Mouse (Mus musculus) testis, adult 2 months (tissue): ENCODE results near the gene Trim40. TPM values are rescaled to one million over a fixed set of nuclear protein-coding genes. Genes with fewer than 3 reads are reported as not detected.

ENCODE experiments used
- H3K27ac ChIP-seq: fragments of 200-500 bp; 2 replicates; pipeline ENCODE4 v1.5.1; 2012; ENCODE audit warnings: low read depth, low read length; ENCODE audit not compliant: control insufficient read depth, insufficient read depth
- H3K27me3 ChIP-seq: fragments of 200-500 bp; 2 replicates; pipeline ENCODE4 v1.6.1; 2012; ENCODE audit warnings: mild to moderate bottlenecking, low read length, moderate library complexity; ENCODE audit not compliant: control insufficient read depth, insufficient read depth
- H3K36me3 ChIP-seq: fragments of 200-500 bp; 2 replicates; pipeline ENCODE4 v1.6.1; 2012; ENCODE audit warnings: mild to moderate bottlenecking, low read length; ENCODE audit not compliant: control insufficient read depth, insufficient read depth
- H3K4me1 ChIP-seq: fragments of 200-500 bp; 2 replicates; pipeline ENCODE4 v1.6.1; 2012; ENCODE audit warnings: low read length; ENCODE audit not compliant: control insufficient read depth, insufficient read depth
- H3K4me3 ChIP-seq: fragments of 200-500 bp; 2 replicates; pipeline ENCODE4 v1.5.1; 2012; ENCODE audit warnings: low read depth, mild to moderate bottlenecking, low read length, moderate library complexity, mixed read lengths; ENCODE audit not compliant: control insufficient read depth
- CTCF ChIP-seq: fragments of 200-500 bp; IDR thresholded peaks from 2 replicates; pipeline ENCODE4 v1.5.1; 2012; ENCODE audit warnings: low read depth, mild to moderate bottlenecking, inconsistent platforms, low read length, moderate library complexity; ENCODE audit not compliant: control insufficient read depth, insufficient read depth, insufficient replicate concordance
- POLR2A ChIP-seq: fragments of 200-500 bp; IDR thresholded peaks from 2 replicates; pipeline ENCODE4 v1.6.1; 2012; ENCODE audit warnings: low read depth, mild to moderate bottlenecking, inconsistent platforms, low read length, moderate library complexity; ENCODE audit not compliant: control insufficient read depth
- polyA plus RNA-seq: library from polyadenylated mRNA; depleted of rRNA; stranded (reverse); fragments of >200 nt; gene quantifications from 2 replicates; pipeline ENCODE4 v1.2.3, GENCODE M21; 2012

Gene Trim40
- polyA plus RNA-seq, 1 experiment = not detected

DNA sequence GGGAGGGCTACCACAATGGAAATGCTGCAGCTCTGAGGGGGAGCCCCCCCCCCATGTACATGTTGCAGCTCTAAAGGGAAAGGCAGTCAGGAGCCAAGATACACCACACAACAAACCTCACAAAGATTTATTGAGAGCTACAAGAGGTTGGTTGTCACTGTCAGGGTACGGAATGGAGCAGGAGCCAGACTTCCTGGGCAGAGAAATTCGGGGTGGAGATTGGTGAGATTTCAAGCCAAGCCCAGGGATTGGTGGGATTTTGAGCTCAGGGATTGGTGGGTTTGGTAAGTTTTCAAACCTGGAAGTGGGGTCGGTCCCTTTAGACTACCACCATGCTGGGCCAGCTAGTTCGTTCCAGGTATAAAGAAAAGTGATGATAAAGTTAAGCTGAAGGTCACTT is 33.6 kb upstream of the Trim40 start:
- no peak for TF ChIP-seq POLR2A
- TF ChIP-seq CTCF = no peak
- peak overlapping the region; percentile 51 for H3K4me3 ChIP-seq

DNA sequence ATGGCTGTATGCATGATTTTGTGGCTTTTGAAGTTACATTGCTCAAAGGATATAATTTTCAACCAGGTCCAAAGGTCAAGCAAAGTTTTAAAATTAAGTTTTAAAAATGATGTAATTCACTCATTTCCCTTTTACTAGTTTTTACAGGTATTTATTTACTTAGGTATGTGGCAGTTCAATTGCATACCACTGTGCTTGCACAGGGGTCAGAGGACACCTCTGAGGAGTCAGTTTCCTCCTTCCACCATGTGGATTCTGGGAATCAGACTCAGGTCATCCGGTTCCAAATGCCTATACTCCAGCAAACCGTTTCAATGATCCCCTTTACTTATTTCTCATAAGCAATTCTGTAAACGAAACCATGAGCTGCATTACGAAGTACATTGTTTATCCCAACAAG is 32.8 kb upstream of the Trim40 start:
- no peak overlapping the region for H3K4me3 ChIP-seq
- H3K36me3 ChIP-seq = no peaks in the 10 kb centered on the region
- TF ChIP-seq CTCF (no peak), POLR2A (no peak)

More for the DNA sequence above, 33.6 kb upstream of the Trim40 start:
- Histone ChIP-seq H3K27ac (no peak overlapping the region), H3K27me3 (no peaks in the 10 kb centered on the region), H3K36me3 (no peaks in the 10 kb centered on the region), H3K4me1 (peaks cover 7% of the 10 kb centered on the region)

DNA sequence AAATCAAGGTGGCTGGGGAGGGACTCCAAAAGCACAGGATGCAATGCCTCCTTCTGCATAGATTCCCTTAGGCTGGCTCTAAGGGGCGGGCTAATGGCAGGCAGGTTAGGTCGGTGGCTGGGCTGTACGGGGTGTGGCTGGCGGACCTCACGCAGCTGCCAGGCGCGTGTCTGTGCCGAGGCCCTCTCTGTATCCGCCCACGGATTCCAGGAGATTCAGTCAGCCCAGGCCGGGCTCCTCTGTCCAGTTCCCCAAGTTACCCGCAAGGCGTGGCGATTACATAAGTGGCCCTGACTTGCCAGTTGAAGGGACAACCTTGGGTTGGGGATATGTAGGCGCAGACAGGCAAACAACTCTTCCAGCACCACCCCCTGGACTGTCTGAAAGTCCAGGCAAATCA is 30.3 kb upstream of the Trim40 start:
- peaks cover 7% of the 10 kb centered on the region for H3K4me1 ChIP-seq
- no peaks in the 10 kb centered on the region for H3K27me3 ChIP-seq

More for the DNA sequence above, 32.8 kb upstream of the Trim40 start:
- H3K27ac ChIP-seq = no peak overlapping the region
- H3K4me1 ChIP-seq = peaks cover 7% of the 10 kb centered on the region
- H3K27me3 ChIP-seq = no peaks in the 10 kb centered on the region

DNA sequence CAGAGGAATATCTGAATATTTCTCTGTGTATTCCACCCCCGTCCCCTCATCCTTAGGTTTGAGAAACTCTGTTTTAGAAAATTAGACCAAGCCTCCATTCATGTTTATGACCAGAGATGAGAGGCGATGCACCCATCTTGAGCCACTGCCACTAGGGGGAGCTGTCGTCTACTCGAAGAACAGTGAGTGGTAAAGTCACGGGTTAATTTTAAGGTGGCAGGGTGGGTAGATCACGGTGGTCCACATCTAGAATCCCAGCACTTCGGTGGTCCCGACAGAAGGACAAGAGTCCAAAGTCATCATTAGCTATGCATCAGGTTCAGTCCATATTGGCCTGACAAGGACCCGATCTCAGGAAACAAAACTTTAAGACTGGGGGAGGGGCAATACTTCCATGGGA is 25.2 kb upstream of the Trim40 start:
- H3K27me3 ChIP-seq = no peaks in the 10 kb centered on the region
- no peak overlapping the region for H3K4me3 ChIP-seq
- H3K36me3 ChIP-seq = no peaks in the 10 kb centered on the region
- H3K27ac ChIP-seq = no peak overlapping the region
- peaks cover 3% of the 10 kb centered on the region for H3K4me1 ChIP-seq
- TF ChIP-seq POLR2A = no peak
- TF ChIP-seq CTCF = peak; percentile 83; the same call in 1 of the 2 replicates

More for the DNA sequence above, 30.3 kb upstream of the Trim40 start:
- TF ChIP-seq POLR2A (no peak), CTCF (no peak)
- H3K36me3 ChIP-seq = no peaks in the 10 kb centered on the region
- H3K4me3 ChIP-seq = no peak overlapping the region
- H3K27ac ChIP-seq = no peak overlapping the region

DNA sequence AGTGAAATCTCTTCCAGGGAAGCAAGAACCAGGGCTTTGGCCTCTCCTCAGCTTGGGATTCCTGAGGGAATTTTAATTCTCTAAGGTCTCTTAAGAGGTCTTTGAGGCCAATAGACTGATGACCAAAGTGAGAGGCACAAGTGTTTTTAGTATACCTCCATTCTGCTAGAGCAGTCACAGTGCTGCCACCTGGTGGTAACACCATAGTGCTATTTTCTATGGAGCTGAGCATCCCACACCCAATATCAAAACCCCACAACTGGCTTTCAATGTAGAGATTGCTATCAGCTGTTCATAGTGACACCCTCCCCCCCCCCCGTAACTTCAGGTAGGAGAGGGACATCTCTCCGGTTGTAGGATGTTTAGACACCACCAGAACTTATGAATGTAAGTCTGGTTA is 24.2 kb upstream of the Trim40 start:
- H3K4me3 ChIP-seq = no peak overlapping the region
- H3K27me3 ChIP-seq = no peaks in the 10 kb centered on the region
- H3K36me3 ChIP-seq = no peaks in the 10 kb centered on the region
- peaks cover 3% of the 10 kb centered on the region; the same call in 1 of the 2 replicates for H3K4me1 ChIP-seq
- no peak overlapping the region for H3K27ac ChIP-seq
- TF ChIP-seq CTCF = peak; percentile 19; the same call in 1 of the 2 replicates
- no peak for TF ChIP-seq POLR2A

DNA sequence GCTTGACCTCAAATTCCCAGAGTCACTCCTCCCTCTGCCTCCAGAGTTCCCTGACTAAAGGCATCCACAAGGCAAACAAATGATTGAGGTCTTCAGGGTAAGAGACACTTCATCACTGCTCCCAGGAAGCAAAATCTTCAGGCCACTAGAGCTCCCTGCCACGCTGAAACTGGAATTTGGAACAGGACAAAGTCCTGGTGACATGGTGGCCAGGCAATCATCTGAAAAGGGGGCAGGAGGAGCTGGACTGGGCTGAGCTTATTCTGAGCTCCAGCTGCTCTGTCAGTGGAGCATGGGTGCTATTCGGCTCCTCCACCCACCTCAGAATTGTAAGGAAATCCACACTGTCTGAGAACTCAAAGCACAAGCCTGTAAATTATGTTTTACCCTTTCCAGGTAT is 22.1 kb upstream of the Trim40 start:
- H3K27me3 ChIP-seq = no peaks in the 10 kb centered on the region
- TF ChIP-seq POLR2A = no peak
- no peak for TF ChIP-seq CTCF

DNA sequence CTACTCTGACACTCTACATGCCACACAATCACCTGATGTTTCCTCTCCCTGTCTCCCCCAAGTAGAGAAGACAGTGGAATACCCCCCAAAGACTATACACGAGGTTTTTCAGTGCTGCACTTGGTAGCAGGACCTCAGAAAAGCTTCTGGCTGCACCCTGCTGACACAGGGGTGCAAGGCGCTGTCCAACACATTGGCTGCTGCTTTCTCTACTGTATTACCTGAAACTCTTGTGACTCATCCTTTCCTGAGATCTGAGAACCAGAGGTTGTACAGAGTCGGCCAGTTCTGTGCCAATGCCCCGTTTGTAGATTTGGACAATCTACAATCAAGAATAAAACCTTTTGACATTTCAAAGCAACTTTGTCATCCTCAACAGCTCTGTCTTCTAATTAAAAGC is 19.9 kb upstream of the Trim40 start:
- Histone ChIP-seq H3K27me3 (no peaks in the 10 kb centered on the region), H3K27ac (no peak overlapping the region), H3K4me1 (peaks cover 2% of the 10 kb centered on the region; the same call in 1 of the 2 replicates), H3K4me3 (no peak overlapping the region), H3K36me3 (no peaks in the 10 kb centered on the region)
- no peak for TF ChIP-seq POLR2A
- TF ChIP-seq CTCF = no peak

More for the DNA sequence above, 22.1 kb upstream of the Trim40 start:
- no peaks in the 10 kb centered on the region for H3K36me3 ChIP-seq
- no peak overlapping the region for H3K4me3 ChIP-seq
- peaks cover 4% of the 10 kb centered on the region; the same call in 1 of the 2 replicates for H3K4me1 ChIP-seq
- no peak overlapping the region for H3K27ac ChIP-seq
